Mouse (Mus musculus): ENCODE data around the gene Espn. TPM values are rescaled to one million over a fixed set of nuclear protein-coding genes. Genes with fewer than 3 reads are reported as not detected.

Gene Espn
- polyA plus RNA-seq, 1 experiment from 2014 or later = 0.90 TPM

DNA sequence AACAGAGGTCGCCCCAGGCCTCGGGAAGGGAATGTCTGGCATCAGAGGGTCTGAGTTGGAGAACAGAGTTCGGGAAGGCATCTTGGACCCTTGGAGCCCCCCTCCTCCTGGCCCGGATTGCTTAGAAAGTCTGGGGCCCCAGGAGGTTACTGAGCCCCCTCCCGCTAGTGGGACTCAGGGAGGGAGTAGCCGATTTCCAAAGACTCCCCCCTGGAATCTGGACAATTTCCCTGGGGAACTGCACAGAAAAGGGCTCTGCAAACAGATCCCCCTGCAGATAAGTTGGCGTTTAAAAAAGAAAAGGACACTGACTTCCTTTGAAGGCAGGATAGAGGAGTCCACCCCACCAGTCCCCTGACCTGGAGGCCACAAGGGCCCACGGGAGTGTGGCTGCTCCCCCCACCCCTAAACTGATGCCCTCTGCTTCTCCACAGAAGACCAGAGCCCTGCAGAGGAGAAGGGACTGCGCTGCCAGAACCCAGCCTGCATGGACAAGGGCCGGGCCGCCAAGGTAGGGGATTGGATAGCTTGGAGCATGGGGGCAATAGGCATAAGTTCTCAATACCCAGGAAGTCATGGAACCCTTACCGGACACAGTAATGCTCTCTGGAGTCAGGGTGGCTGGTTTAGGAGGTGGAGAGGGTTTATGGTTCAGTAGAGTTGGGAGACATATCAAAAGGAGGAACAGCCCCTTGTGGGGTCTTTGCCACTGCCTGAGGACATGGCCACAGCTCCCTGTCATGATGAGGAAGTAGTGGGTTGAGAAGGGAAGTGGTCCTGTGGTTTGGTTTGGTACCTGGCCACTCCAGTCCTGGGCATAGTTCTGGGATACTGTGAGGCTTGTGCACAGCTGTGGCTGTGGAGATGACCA, 64.7 kb downstream of the Espn start:
- peak overlapping the region; percentile 97 for H3K4me2 ChIP-seq (ENCODE audit: low read depth, low read length, severe bottlenecking)
- no peaks in the 10 kb centered on the region for H3K36me3 ChIP-seq (ENCODE audit: control insufficient read depth, insufficient read depth, low read length)
- 6% methylated on average over 12 of the region's 12 CpGs for WGBS
- ATAC-seq (replicated peaks; ENCODE audit: low FRiP score) (no peak; the same call in 1 of the 2 replicates), DNase-seq (ENCODE audit: low spot score) (no peak)
- peaks cover 3% of the 10 kb centered on the region for H3K4me1 ChIP-seq (replicated peaks; ENCODE audit: control insufficient read depth, insufficient read depth, low read length)
- H3K4me3 ChIP-seq (ENCODE audit: low read depth, low read length) = peak overlapping the region; percentile 75
- H3K27me3 ChIP-seq (ENCODE audit: control insufficient read depth, insufficient read depth, low read length) = peaks cover 2% of the 10 kb centered on the region; the same call in 1 of the 2 replicates
- H3K27ac ChIP-seq (ENCODE audit: low read depth, low read length) = no peak overlapping the region
- H3K9ac ChIP-seq (ENCODE audit: low read length) = peak overlapping the region; percentile 81
- no peaks in the 10 kb centered on the region for H3K9me3 ChIP-seq (ENCODE audit: control insufficient read depth, low read length)

DNA sequence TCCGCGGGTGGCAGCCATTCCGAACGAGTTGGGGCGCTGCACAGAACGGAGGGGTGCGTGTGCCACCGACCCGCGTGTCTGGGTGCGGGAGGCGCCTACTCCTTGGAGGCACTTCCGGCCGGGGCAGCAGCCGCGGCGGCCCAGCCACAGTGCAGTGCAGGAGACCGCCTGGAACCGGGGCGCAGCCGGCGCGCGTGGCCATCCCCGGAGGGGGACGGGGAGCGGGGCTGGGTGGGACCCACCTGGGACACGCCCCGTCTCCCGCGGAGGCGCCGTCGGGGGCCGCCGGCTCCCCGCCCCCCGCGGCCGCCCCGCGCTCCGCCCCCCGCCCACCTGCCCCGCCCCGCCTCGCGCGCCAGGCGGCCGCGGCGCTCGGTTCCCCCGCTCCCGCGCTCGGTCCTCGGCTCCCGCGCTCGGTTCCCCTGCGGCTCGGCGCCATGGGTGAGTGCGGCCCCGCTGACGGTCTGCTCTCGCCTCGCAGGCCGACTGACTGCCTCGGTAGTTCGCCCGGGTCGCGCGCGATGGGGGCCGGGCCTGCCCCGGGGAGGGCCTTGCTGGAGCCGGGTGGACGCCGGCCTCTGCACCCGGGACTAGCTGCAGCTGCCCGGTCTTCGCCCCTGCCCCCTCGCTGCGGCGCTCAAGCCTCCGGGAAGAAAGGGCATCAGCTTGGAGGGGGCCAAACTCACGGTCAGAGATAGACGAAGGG, 65.5 kb downstream of the Espn start:
- ATAC-seq (replicated peaks; ENCODE audit: low FRiP score) = peak; percentile 68
- Histone ChIP-seq H3K27ac (ENCODE audit: low read depth, low read length) (0 out of 2 replicates have a peak overlapping the region, but pooled peaks have one; percentile 10), H3K27me3 (ENCODE audit: control insufficient read depth, insufficient read depth, low read length) (peaks cover 2% of the 10 kb centered on the region; the same call in 1 of the 2 replicates), H3K4me1 (replicated peaks; ENCODE audit: control insufficient read depth, insufficient read depth, low read length) (peaks cover 3% of the 10 kb centered on the region), H3K9ac (ENCODE audit: low read length) (peak overlapping the region; percentile 81), H3K4me3 (ENCODE audit: low read depth, low read length) (peak overlapping the region; percentile 75), H3K4me2 (ENCODE audit: low read depth, low read length, severe bottlenecking) (peak overlapping the region; percentile 97), H3K36me3 (ENCODE audit: control insufficient read depth, insufficient read depth, low read length) (no peaks in the 10 kb centered on the region), H3K9me3 (ENCODE audit: control insufficient read depth, low read length) (no peaks in the 10 kb centered on the region)
- under 1% methylated on average over 61 of the region's 92 CpGs for WGBS
- DNase-seq (ENCODE audit: low spot score) = peak; percentile 78

DNA sequence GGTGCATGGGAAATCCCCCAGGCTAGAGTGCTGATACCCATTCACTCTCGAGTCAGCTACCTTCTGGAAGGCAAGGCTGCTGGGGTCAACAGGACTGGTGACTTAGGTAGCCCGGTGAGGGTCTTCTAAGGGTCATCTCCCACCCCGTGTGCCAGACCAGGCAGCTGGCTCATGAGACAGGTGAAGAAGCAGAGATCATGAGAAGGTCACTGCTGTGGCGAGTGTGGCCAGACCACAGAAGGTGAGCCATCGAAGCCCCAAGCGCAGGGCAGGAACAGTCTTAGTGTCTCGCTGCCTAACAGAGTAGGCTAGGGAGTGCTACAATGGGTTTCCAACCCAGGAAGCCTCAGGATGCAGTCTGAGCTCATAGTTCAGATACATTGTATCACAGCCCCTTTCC, 67.6 kb downstream of the Espn start:
- Histone ChIP-seq H3K4me3 (ENCODE audit: low read depth, low read length) (no peak overlapping the region), H3K4me1 (replicated peaks; ENCODE audit: control insufficient read depth, insufficient read depth, low read length) (peaks cover 3% of the 10 kb centered on the region), H3K9me3 (ENCODE audit: control insufficient read depth, low read length) (no peaks in the 10 kb centered on the region), H3K9ac (ENCODE audit: low read length) (no peak overlapping the region), H3K36me3 (ENCODE audit: control insufficient read depth, insufficient read depth, low read length) (no peaks in the 10 kb centered on the region), H3K27ac (ENCODE audit: low read depth, low read length) (no peak overlapping the region), H3K27me3 (ENCODE audit: control insufficient read depth, insufficient read depth, low read length) (peaks cover 2% of the 10 kb centered on the region; the same call in 1 of the 2 replicates), H3K4me2 (ENCODE audit: low read depth, low read length, severe bottlenecking) (no peak overlapping the region)
- ATAC-seq (replicated peaks; ENCODE audit: low FRiP score) (no peak), DNase-seq (ENCODE audit: low spot score) (no peak)
- 91% methylated on average over 7 of the region's 7 CpGs for WGBS

DNA sequence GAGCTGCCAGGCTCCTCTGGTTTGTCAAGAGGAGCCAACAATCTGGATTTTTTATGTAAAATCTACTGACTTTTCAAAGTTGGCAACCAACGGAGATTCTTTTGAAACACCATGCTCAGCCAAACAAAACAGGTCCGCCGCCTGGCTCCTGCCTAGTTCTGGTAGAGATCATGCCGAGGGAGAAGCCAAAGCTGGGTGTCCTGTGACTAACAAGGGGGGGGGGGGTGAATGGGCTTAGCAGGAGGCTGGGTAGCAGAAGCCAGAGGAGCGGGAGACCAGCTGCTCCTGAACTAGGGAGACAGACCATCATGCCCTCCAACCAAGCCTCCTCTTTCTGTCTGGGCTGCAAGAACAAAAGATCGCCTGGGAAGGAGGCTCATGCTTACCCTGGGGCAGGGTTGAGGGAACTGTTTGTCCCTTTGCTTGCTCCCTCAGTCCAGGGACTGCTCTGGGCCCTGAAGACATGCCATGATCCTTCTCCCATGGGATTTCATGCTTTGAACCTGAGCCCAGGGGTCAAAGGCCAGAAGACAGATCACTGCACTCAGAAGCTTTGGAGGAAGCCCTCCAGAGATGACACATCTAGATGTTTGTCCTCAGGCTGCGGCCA, 68.5 kb downstream of the Espn start:
- peaks cover 2% of the 10 kb centered on the region; the same call in 1 of the 2 replicates for H3K27me3 ChIP-seq (ENCODE audit: control insufficient read depth, insufficient read depth, low read length)
- H3K27ac ChIP-seq (ENCODE audit: low read depth, low read length) = no peak overlapping the region
- no peaks in the 10 kb centered on the region for H3K36me3 ChIP-seq (ENCODE audit: control insufficient read depth, insufficient read depth, low read length)
- peaks cover 3% of the 10 kb centered on the region for H3K4me1 ChIP-seq (replicated peaks; ENCODE audit: control insufficient read depth, insufficient read depth, low read length)
- DNase-seq (ENCODE audit: low spot score) = no peak
- no peak for ATAC-seq (replicated peaks; ENCODE audit: low FRiP score)
- no peaks in the 10 kb centered on the region for H3K9me3 ChIP-seq (ENCODE audit: control insufficient read depth, low read length)
- no peak overlapping the region for H3K4me3 ChIP-seq (ENCODE audit: low read depth, low read length)
- H3K4me2 ChIP-seq (ENCODE audit: low read depth, low read length, severe bottlenecking) = no peak overlapping the region
- no peak overlapping the region for H3K9ac ChIP-seq (ENCODE audit: low read length)
- 70% methylated on average over 7 of the region's 7 CpGs for WGBS

DNA sequence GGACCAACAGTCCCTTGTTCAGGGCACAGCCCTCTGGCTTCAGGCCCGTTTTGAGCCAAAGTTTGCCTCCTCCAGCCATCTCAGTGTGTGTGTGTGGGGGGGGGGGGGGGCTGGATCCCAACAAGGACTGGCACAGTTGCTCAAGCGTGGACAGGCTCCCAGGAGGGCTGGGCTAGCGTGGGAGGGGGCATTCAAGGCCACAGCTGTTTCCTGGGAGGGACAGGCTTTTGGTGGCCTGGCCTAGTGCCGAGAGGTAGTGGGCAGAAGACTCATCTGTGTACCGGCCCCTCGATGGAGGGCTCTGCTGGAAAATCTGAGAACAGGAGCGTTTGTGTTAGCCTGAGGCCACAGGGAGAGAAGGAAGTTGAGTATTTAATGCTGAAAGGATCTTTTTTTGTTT, 72.2 kb downstream of the Espn start:
- H3K27ac ChIP-seq (ENCODE audit: low read depth, low read length) = no peak overlapping the region
- H3K4me2 ChIP-seq (ENCODE audit: low read depth, low read length, severe bottlenecking) = no peak overlapping the region
- DNase-seq (ENCODE audit: low spot score) (no peak), ATAC-seq (replicated peaks; ENCODE audit: low FRiP score) (no peak)
- H3K4me3 ChIP-seq (ENCODE audit: low read depth, low read length) = no peak overlapping the region
- H3K9ac ChIP-seq (ENCODE audit: low read length) = no peak overlapping the region
- H3K36me3 ChIP-seq (ENCODE audit: control insufficient read depth, insufficient read depth, low read length) = no peaks in the 10 kb centered on the region
- H3K4me1 ChIP-seq (replicated peaks; ENCODE audit: control insufficient read depth, insufficient read depth, low read length) = no peaks in the 10 kb centered on the region
- H3K27me3 ChIP-seq (ENCODE audit: control insufficient read depth, insufficient read depth, low read length) = no peaks in the 10 kb centered on the region
- WGBS = 82% methylated on average over 7 of the region's 7 CpGs
- H3K9me3 ChIP-seq (ENCODE audit: control insufficient read depth, low read length) = no peaks in the 10 kb centered on the region

DNA sequence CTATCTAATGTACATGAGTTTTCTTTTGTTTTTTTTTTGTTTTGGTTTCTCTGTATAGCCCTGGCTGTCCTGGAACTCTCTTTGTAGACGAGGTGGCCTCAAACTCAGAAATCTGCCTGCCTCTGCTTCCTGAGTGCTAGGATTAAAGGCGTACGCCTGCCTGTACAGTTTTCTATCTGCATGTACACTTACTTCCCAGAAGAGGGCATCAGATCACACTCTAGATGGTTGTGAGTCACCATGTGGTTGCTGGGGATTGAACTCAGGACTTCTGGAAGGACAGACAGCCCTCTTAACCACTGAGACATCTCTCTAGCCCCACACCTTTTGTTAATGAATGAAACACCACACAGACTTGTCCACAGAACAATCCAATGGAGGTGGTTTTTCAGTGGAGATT, 72.9 kb downstream of the Espn start:
- H3K27me3 ChIP-seq (ENCODE audit: control insufficient read depth, insufficient read depth, low read length) = no peaks in the 10 kb centered on the region
- no peak overlapping the region for H3K9ac ChIP-seq (ENCODE audit: low read length)
- ATAC-seq (replicated peaks; ENCODE audit: low FRiP score) (no peak), DNase-seq (ENCODE audit: low spot score) (no peak)
- H3K4me2 ChIP-seq (ENCODE audit: low read depth, low read length, severe bottlenecking) = no peak overlapping the region
- H3K36me3 ChIP-seq (ENCODE audit: control insufficient read depth, insufficient read depth, low read length) = no peaks in the 10 kb centered on the region
- no peaks in the 10 kb centered on the region for H3K9me3 ChIP-seq (ENCODE audit: control insufficient read depth, low read length)
- no peaks in the 10 kb centered on the region for H3K4me1 ChIP-seq (replicated peaks; ENCODE audit: control insufficient read depth, insufficient read depth, low read length)
- H3K4me3 ChIP-seq (ENCODE audit: low read depth, low read length) = no peak overlapping the region
- H3K27ac ChIP-seq (ENCODE audit: low read depth, low read length) = no peak overlapping the region
- WGBS = 91% methylated on average over 3 of the region's 3 CpGs

DNA sequence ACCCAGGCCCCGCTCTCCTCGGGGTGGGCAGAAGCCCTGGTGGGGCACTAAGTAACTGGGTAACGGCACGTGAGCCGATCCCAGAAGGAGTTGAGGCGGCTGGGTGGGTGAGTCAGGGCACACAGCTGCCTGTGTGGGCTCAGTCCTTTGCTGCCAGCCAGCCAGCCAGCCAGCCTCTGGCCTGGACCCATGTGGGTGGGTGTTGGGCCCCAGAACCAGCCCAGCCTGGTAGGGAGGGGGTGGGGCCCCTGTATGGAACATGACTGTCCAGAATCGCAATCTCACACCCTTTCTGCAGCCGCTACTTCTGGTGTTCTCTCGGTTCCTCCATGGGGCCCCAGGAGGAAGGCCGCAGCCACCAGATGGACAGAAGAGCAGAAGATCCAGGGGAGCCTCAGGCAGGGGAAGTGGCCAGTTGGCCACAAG, 74.1 kb downstream of the Espn start:
- H3K27ac ChIP-seq (ENCODE audit: low read depth, low read length) = no peak overlapping the region
- no peak overlapping the region for H3K4me2 ChIP-seq (ENCODE audit: low read depth, low read length, severe bottlenecking)
- no peak overlapping the region for H3K9ac ChIP-seq (ENCODE audit: low read length)
- no peak overlapping the region for H3K4me3 ChIP-seq (ENCODE audit: low read depth, low read length)
- H3K36me3 ChIP-seq (ENCODE audit: control insufficient read depth, insufficient read depth, low read length) = no peaks in the 10 kb centered on the region
- ATAC-seq (replicated peaks; ENCODE audit: low FRiP score) (no peak), DNase-seq (ENCODE audit: low spot score) (no peak)
- H3K27me3 ChIP-seq (ENCODE audit: control insufficient read depth, insufficient read depth, low read length) = no peaks in the 10 kb centered on the region
- no peaks in the 10 kb centered on the region for H3K4me1 ChIP-seq (replicated peaks; ENCODE audit: control insufficient read depth, insufficient read depth, low read length)
- 96% methylated on average over 10 of the region's 10 CpGs for whole genome bisulfite sequencing
- no peaks in the 10 kb centered on the region for H3K9me3 ChIP-seq (ENCODE audit: control insufficient read depth, low read length)

DNA sequence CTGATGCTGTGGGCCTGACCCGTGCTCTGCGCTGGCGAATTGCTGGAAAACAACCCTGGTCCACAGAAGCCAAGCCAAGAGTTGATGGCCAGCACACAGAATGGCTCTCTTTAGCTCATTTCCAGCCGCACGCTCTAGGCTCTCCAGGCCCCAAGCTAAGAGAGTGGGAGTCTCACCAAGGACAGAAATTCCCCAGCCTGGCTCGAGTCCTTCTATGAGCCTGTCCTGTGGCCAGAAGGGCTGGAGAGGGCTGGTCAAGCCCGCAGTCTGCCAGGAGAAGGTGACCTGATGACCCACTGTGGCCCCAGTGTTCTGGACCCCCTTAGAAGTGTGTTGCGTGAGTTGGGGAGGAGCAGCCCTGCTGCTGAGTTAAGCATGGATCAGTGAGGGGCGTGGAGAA, 75.0 kb downstream of the Espn start:
- no peaks in the 10 kb centered on the region for H3K9me3 ChIP-seq (ENCODE audit: control insufficient read depth, low read length)
- 90% methylated on average over 9 of the region's 9 CpGs for WGBS
- no peaks in the 10 kb centered on the region for H3K36me3 ChIP-seq (ENCODE audit: control insufficient read depth, insufficient read depth, low read length)
- no peaks in the 10 kb centered on the region for H3K27me3 ChIP-seq (ENCODE audit: control insufficient read depth, insufficient read depth, low read length)
- DNase-seq (ENCODE audit: low spot score) = no peak
- no peak overlapping the region for H3K9ac ChIP-seq (ENCODE audit: low read length)
- no peak overlapping the region for H3K4me3 ChIP-seq (ENCODE audit: low read depth, low read length)
- H3K4me1 ChIP-seq (replicated peaks; ENCODE audit: control insufficient read depth, insufficient read depth, low read length) = no peaks in the 10 kb centered on the region
- H3K4me2 ChIP-seq (ENCODE audit: low read depth, low read length, severe bottlenecking) = no peak overlapping the region
- no peak for ATAC-seq (replicated peaks; ENCODE audit: low FRiP score)
- no peak overlapping the region for H3K27ac ChIP-seq (ENCODE audit: low read depth, low read length)
